Mouse (Mus musculus) brain, embryonic 14.5 days (tissue): ENCODE results near the gene Ttll11. TPM values are rescaled to one million over a fixed set of nuclear protein-coding genes. Genes with fewer than 3 reads are reported as not detected.
A peak's percentile ranks its signal among the peaks of the same experiment; 100 is the strongest.

Experiments
- DNase-seq: peaks from one replicate; pipeline ENCODE4 v3.0.0-alpha.2; 2011; ENCODE audit warnings: low read depth
- CTCF ChIP-seq: fragments of 200-500 bp; IDR thresholded peaks from 2 replicates; pipeline ENCODE4 v1.5.1; 2012; ENCODE audit warnings: inconsistent platforms, mild to moderate bottlenecking, moderate library complexity, borderline replicate concordance; ENCODE audit not compliant: insufficient read depth, insufficient read length; ENCODE audit errors: extremely low read depth
- POLR2A ChIP-seq: fragments of 200-500 bp; IDR thresholded peaks from 2 replicates; pipeline ENCODE4 v1.6.1; 2012; ENCODE audit warnings: mild to moderate bottlenecking, inconsistent platforms, borderline replicate concordance; ENCODE audit not compliant: poor library complexity, insufficient read depth, insufficient read length, severe bottlenecking; ENCODE audit errors: extremely low read depth
- polyA plus RNA-seq: library from polyadenylated mRNA; depleted of rRNA; stranded (reverse); fragments of >200 nt; gene quantifications from 2 replicates; pipeline ENCODE4 v1.2.3, GENCODE M21; 2012

Ttll11 gene
- polyA plus RNA-seq, 1 experiment, result 9.3 TPM

DNA sequence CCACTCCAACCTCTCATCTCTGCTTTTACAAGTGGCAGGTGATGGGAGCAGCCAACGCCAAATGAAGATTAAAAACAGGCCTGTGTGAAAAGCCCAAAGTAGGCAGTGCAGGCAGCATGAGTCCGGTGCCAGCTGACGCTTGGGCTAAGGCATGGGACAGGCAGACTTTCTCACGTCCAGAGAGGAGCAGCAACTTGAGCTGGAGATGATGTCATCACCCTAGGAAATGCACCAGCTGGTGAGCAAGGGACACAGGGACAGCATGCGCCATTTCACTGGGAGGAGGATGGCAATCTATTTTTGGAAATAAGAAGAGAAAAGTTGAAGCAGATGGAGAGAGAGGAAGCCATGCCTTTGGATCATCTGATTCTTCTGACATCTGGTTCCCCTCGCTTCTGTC, 51.6 kb downstream of the Ttll11 start:
- DNase-seq, result no peak
- TF ChIP-seq CTCF, result no peak
- no peak for TF ChIP-seq POLR2A

DNA sequence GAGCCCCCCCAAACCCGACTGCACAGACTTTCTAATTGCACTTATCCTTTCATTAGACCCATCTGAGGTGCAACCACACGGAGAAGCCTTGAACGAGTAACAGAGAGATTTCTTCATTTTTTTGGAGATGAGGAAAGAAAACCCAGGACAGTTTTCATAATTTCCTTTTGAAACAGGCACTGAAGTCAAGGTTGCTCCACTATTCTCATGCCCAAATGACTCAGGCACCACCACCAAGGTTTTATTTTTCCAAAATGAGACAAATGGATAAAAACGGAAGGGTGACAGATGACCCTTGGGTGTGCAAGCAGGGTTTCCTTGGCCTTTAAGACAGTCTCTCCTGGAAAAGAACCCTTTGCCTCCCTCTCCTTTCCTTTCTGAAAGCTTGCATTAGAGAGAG, 54.8 kb downstream of the Ttll11 start:
- TF ChIP-seq CTCF, result no peak
- no peak for TF ChIP-seq POLR2A

GRCm38 (mm10) chr2:35922956-35923355, 56.8 kb downstream of the Ttll11 start:
- TF ChIP-seq POLR2A (no peak), CTCF (no peak)
- DNase-seq, result peak; percentile 54

More for the DNA sequence above, 54.8 kb downstream of the Ttll11 start:
- no peak for DNase-seq

DNA sequence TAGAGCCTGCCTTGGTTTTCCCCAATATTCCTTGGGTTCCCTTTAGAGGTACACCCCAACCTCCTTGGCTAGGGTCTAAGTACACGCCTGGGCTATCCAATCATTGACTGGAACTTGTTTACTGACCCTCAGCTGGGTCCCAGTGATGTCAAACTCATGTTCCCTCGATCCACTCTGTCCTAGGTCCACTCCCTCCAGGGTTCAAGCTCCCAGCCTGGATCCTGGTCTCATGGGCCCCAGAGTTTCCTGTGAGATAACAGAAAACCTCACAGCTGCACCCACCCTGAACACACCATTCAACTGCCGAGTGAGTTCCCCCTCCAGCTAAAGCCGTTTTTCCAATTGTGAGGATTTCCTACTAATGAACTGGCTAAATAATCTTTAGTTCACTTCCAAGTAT, 67.6 kb downstream of the Ttll11 start:
- no peak for DNase-seq
- no peak for TF ChIP-seq POLR2A
- TF ChIP-seq CTCF, result no peak

- no peak for TF ChIP-seq CTCF
- no peak for TF ChIP-seq POLR2A
These were observed 68.0 kb downstream of the Ttll11 start for GRCm38 (mm10) chr2:35911675-35912074.

GRCm38 (mm10) chr2:35910740-35911139, 69.0 kb downstream of the Ttll11 start:
- no peak for DNase-seq
- no peak for TF ChIP-seq POLR2A
- no peak for TF ChIP-seq CTCF

More at GRCm38 (mm10) chr2:35911675-35912074, 68.0 kb downstream of the Ttll11 start:
- no peak for DNase-seq

DNA sequence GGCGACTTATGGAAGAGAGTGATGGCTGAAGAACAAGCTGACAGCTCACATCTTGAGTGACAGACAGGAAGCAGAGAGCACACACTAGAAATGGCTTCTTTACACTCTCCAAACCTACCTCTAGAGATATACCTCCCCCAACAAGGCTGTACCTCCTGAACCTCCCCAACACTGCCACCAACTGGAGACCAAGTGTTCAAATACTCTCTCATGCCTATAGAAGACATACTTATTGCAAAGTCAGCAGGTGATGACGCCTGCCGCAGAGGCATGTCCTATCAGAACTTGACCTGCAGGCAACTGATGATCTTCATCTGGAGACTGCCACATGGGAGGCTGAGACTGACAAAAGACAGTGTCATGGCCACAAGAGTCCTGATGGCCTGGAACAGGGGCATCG, 70.4 kb downstream of the Ttll11 start:
- TF ChIP-seq POLR2A (no peak), CTCF (no peak)
- DNase-seq, result no peak

- TF ChIP-seq CTCF, result no peak
- no peak for TF ChIP-seq POLR2A
These were observed 72.1 kb downstream of the Ttll11 start for GRCm38 (mm10) chr2:35907578-35907977.

DNA sequence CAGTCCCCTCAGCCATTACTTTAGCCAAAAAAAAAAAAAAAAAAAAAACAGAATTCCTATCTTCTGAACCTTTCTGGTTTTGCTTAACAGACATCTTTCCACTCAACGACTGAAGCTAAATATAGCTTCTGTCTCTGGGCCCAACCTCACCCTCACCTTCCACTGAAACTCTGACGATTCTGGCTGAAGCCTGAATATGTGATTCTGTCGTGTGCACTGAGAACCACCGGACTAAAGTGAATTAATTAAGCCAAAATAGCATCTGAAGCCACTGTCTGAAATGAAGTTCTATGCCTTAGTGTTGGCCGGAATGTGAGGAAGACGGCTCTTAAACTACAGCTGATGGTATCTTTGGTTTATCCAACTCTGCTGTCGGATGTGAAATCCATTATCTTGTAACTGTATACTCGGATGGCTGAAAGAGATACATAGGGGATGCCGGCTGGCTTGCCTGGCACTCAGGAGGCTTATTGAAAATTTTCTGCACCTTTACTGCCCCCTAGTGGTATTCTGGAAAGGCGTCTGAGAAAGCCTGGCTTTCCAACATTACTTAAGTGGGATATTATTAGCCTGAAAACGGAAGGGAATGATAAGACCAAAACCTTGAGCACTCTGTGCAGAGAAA, 73.4 kb downstream of the Ttll11 start:
- peak; percentile 95 for DNase-seq

More at GRCm38 (mm10) chr2:35907578-35907977, 72.1 kb downstream of the Ttll11 start:
- DNase-seq, result no peak

GRCm38 (mm10) chr2:35900845-35901244, 78.9 kb downstream of the Ttll11 start:
- DNase-seq, result no peak
- TF ChIP-seq POLR2A (no peak), CTCF (no peak)

More for the DNA sequence above, 73.4 kb downstream of the Ttll11 start:
- TF ChIP-seq CTCF (peak; percentile 81), POLR2A (no peak)

DNA sequence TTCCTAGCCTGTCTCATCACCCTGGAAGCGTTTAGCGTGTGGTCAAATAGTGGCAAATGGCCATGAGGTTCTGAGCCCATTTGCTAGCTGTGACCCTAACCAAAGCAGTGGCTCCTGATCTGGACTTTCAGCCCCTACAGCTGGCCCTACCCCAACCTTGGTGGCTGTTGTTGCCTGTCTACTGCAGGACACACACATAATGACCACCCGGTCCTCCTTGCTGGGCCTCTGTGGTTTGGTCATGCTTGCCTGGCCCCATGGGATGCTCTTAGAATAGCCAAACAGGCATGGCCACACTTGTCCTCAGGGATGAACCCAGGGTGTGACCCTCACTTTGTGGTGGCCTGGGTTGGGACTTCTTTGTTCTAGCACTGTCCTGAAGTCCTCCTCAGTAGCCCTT, 80.0 kb downstream of the Ttll11 start:
- TF ChIP-seq CTCF (no peak), POLR2A (no peak)
- no peak for DNase-seq

DNA sequence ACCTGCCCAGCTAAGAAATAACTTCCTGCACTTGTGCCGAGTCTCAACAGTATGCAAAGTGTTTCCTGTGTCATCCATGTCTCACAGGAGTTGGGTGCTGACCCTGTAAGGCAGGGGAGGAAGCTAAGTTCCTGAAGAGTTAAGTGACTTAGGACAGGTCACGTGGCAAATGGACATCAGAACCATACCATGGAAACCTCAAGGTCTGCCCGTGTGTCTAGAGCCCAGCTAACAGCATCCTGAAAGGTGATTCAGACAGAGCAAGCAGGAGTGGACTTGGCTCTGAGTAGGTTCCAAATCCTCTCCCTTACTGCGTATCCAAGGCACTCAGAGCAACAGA, 80.6 kb downstream of the Ttll11 start:
- no peak for TF ChIP-seq CTCF
- TF ChIP-seq POLR2A, result no peak
- no peak for DNase-seq
